In genomic region chr4:135219652-135220051, GRCm38 (mm10) we compare ENCODE assay signal across 8 mouse cellular contexts. TPM values are rescaled to one million over a fixed set of nuclear protein-coding genes. Genes with fewer than 3 reads are reported as not detected.
DNase-seq lines count a peak whose midpoint lies in the region; ATAC-seq and TF ChIP-seq lines count a peak whose summit lies in the region.

No protein-coding gene starts in this region.

- no peak overlapping the region for H3K4me2 ChIP-seq in embryonic facial prominence, embryonic 14.5 days (ENCODE audit: low read depth, low read length)
- H3K4me2 ChIP-seq in lung, postnatal 0 days (replicated peaks; ENCODE audit: low read depth, low read length), result no peak overlapping the region

- in situ Hi-C loops in ES-E14 (cut with MboI; ENCODE audit: low sequenced_read_pairs in 2 of 2, unreplicated experiment in 2 of 2), result loop anchor here in 1 of 2 experiments (10.0 kb wide), 1 partner anchor 95 kb away; no protein-coding TSS in a partner anchor

- TF ChIP-seq EP300 in lung, postnatal 0 days (IDR thresholded peaks at IDR 0.05), result no peak

- peak; percentile 51; the same call in 1 of the 2 replicates for ATAC-seq in embryonic facial prominence, embryonic 14.5 days (ENCODE audit: low read depth)
- peak; percentile 37; the same call in 1 of the 2 replicates for ATAC-seq in lung, postnatal 0 days

- H3K9ac ChIP-seq in ES-E14 (ENCODE audit: insufficient read depth, low read depth, low read length, poor library complexity, severe bottlenecking), result no peak overlapping the region
- no peak overlapping the region for H3K9ac ChIP-seq in embryonic facial prominence, embryonic 14.5 days (ENCODE audit: low read depth, low read length)
- no peak overlapping the region for H3K9ac ChIP-seq in lung, postnatal 0 days (replicated peaks; ENCODE audit: low read depth)

- H3K27ac ChIP-seq in ES-E14 (ENCODE audit: insufficient read depth, low read depth, low read length, poor library complexity, severe bottlenecking), result no peak overlapping the region
- H3K27ac ChIP-seq in embryonic facial prominence, embryonic 14.5 days (replicated peaks; ENCODE audit: low read depth, low read length), result no peak overlapping the region
- H3K27ac ChIP-seq in lung, postnatal 0 days (ENCODE audit: low read length), result no peak overlapping the region

- peaks cover 0 to 9% of the 10 kb centered on the region in 2 experiments; a peak in 1 of 4 replicates for H3K4me1 ChIP-seq in ES-E14 (ENCODE audit: control insufficient read depth in 2 of 2, insufficient read depth in 2 of 2, low read length in 2 of 2, poor library complexity in 1 of 2)
- no peaks in the 10 kb centered on the region for H3K4me1 ChIP-seq in embryonic facial prominence, embryonic 14.5 days (ENCODE audit: control insufficient read depth, insufficient read depth, low read length)
- no peaks in the 10 kb centered on the region for H3K4me1 ChIP-seq in lung, postnatal 0 days (ENCODE audit: insufficient read depth, low read depth, low read length)

- DNase-seq in ES-E14 (ENCODE audit: low read depth, low spot score), result peak; percentile 44
- peak; percentile 89 for DNase-seq in adrenal gland, postnatal 14 days
- peak; percentile 89 for DNase-seq in embryonic facial prominence, embryonic 14.5 days (ENCODE audit: low spot score)
- peak; percentile 79 to 88 for DNase-seq in heart, postnatal 36 days
- DNase-seq in layer of hippocampus, adult 9-11 months, result peak; percentile 57
- DNase-seq in lung, postnatal 0 days (ENCODE audit: low spot score), result peak; percentile 85
- peak; percentile 43 to 64 for DNase-seq in right cerebral cortex, postnatal 36 days (ENCODE audit: low spot score in 2 of 2)
- DNase-seq in urinary bladder, postnatal 36 days (ENCODE audit: low spot score in 2 of 2), result peak; percentile 51 to 79

- peak; percentile 89 for TF ChIP-seq CTCF in lung, postnatal 0 days (IDR thresholded peaks at IDR 0.05)

- H3K9me3 ChIP-seq in ES-E14 (ENCODE audit: control insufficient read depth, insufficient read depth, low read depth, low read length), result no peaks in the 10 kb centered on the region
- no peaks in the 10 kb centered on the region for H3K9me3 ChIP-seq in embryonic facial prominence, embryonic 14.5 days (ENCODE audit: control insufficient read depth, low read length)
- no peaks in the 10 kb centered on the region for H3K9me3 ChIP-seq in lung, postnatal 0 days (ENCODE audit: low read length)

- intact Hi-C loops in heart, postnatal 36 days (cut with DNase I), result loop anchor here (1.0 kb wide), 1 partner anchor 99 kb away; no protein-coding TSS in a partner anchor

- no peaks in the 10 kb centered on the region for H3K27me3 ChIP-seq in embryonic facial prominence, embryonic 14.5 days (replicated peaks; ENCODE audit: control insufficient read depth, insufficient read depth, low read length)
- H3K27me3 ChIP-seq in lung, postnatal 0 days (replicated peaks; ENCODE audit: insufficient read depth, low read length), result no peaks in the 10 kb centered on the region

- WGBS in embryonic facial prominence, embryonic 14.5 days, result 54% methylated on average over 4 of the region's 4 CpGs
- 32% methylated on average over 4 of the region's 4 CpGs for WGBS in lung, postnatal 0 days

- no peak overlapping the region for H3K4me3 ChIP-seq in ES-E14 (ENCODE audit: insufficient read depth in 1 of 2, low read depth in 1 of 2, low read length in 2 of 2, poor library complexity in 1 of 2, severe bottlenecking in 1 of 2)
- no peak overlapping the region for H3K4me3 ChIP-seq in embryonic facial prominence, embryonic 14.5 days (ENCODE audit: low read depth, low read length)
- H3K4me3 ChIP-seq in lung, postnatal 0 days (ENCODE audit: low read depth, low read length), result no peak overlapping the region

- H3K36me3 ChIP-seq in ES-E14 (ENCODE audit: control insufficient read depth, insufficient read depth, low read length, poor library complexity, severe bottlenecking), result peaks cover 46% of the 10 kb centered on the region
- peaks cover 73% of the 10 kb centered on the region for H3K36me3 ChIP-seq in embryonic facial prominence, embryonic 14.5 days (ENCODE audit: control insufficient read depth, insufficient read depth, low read length)
- peaks cover 43% of the 10 kb centered on the region for H3K36me3 ChIP-seq in lung, postnatal 0 days (ENCODE audit: insufficient read depth, low read length)

TF ChIP-seq in ES-E14, 5 proteins besides CTCF, POLR2A, EP300 and RAD21:
- no peak for TF ChIP-seq CHD2 (IDR thresholded peaks at IDR 0.05; ENCODE audit: low read depth, low read length)

RNA-seq across cellular contexts. Expression of gene Clic4, which starts 53.0 kb away (rescaled TPM):
- total RNA-seq in ES-E14 (2012; rRNA removed), result 62.4 and 69.3 TPM in 2 replicates
- total RNA-seq in adrenal gland, postnatal 14 days (2021), result 95.7 and 116 TPM in 2 replicates
- 97.5 and 100 TPM in 2 replicates for polyA plus RNA-seq in embryonic facial prominence, embryonic 14.5 days (2014; fragmentation: Nextera tagmentation; extraction: Ambion mirVana)
- total RNA-seq in heart, postnatal 36 days (2021), result 100 to 1,000 TPM; 241 to 254 TPM
- 205 and 211 TPM in 2 replicates for polyA plus RNA-seq in lung, postnatal 0 days (2015; fragmentation: Nextera tagmentation; extraction: Ambion mirVana)
